Mouse (Mus musculus) bone marrow, adult 2 months (tissue): Measurements from ENCODE around the gene Ccnl2.

Source experiments
- CTCF ChIP-seq: fragments of 200-500 bp; IDR thresholded peaks from 2 replicates; pipeline ENCODE4 v1.5.1; 2011; ENCODE audit warnings: low read length, control low read depth; ENCODE audit not compliant: control insufficient read depth, insufficient read depth
- POLR2A ChIP-seq: fragments of 200-500 bp; IDR thresholded peaks from 2 replicates; pipeline ENCODE4 v1.6.1; 2011; ENCODE audit warnings: low read depth, mild to moderate bottlenecking, control low read depth, low read length, borderline replicate concordance; ENCODE audit not compliant: control insufficient read depth

- peak; percentile 79; the same call in 1 of the 2 replicates for TF ChIP-seq POLR2A
- TF ChIP-seq CTCF = peak; percentile 93
Measured at GRCm38 (mm10) chr4:155831205-155831766, 19.0 kb downstream of the Ccnl2 start, which contains the start of gene Aurkaip1.
